Mouse (Mus musculus) kidney, embryonic 16.5 days (tissue): ENCODE data around the gene Dip2b. TPM values are rescaled to one million over a fixed set of nuclear protein-coding genes. Genes with fewer than 3 reads are reported as not detected.

Experiments used
- ATAC-seq: fragments of 200-750 bp; cut with Nextera tagmentation; 2 replicates; pipeline ENCODE4 v1.8.0; 2017; ENCODE audit warnings: moderate TSS enrichment; ENCODE audit not compliant: low FRiP score, low TSS enrichment
- H3K27ac ChIP-seq: fragments of 300-500 bp; sonication (generic); 2 replicates; pipeline ENCODE4 v1.5.1; 2014; ENCODE audit warnings: low read length
- H3K27me3 ChIP-seq: fragments of 300-500 bp; sonication (generic); 2 replicates; pipeline ENCODE4 v1.6.1; 2014; ENCODE audit warnings: low read length, control low read depth, mixed read lengths; ENCODE audit not compliant: insufficient read depth
- H3K36me3 ChIP-seq: fragments of 300-500 bp; sonication (generic); 2 replicates; pipeline ENCODE4 v1.6.1; 2014; ENCODE audit warnings: low read length, control low read depth, mixed read lengths; ENCODE audit not compliant: insufficient read depth
- H3K4me1 ChIP-seq: fragments of 300-500 bp; sonication (generic); 2 replicates; pipeline ENCODE4 v1.6.1; 2014; ENCODE audit warnings: low read length, control low read depth, mixed read lengths; ENCODE audit not compliant: insufficient read depth
- H3K4me2 ChIP-seq: fragments of 300-500 bp; sonication (generic); replicated peaks from 2 replicates; pipeline ENCODE4 v1.6.1; 2014; ENCODE audit warnings: low read depth, low read length
- H3K4me3 ChIP-seq: fragments of 300-500 bp; sonication (generic); 2 replicates; pipeline ENCODE4 v1.5.1; 2014; ENCODE audit warnings: mild to moderate bottlenecking, low read length
- H3K9ac ChIP-seq: fragments of 300-500 bp; sonication (generic); replicated peaks from 2 replicates; pipeline ENCODE4 v1.6.1; 2014; ENCODE audit warnings: low read length
- H3K9me3 ChIP-seq: fragments of 300-500 bp; sonication (generic); 2 replicates; pipeline ENCODE4 v1.6.1; 2016; ENCODE audit warnings: low read length, control low read depth
- WGBS: fragments of 180-500 bp; shearing (Covaris S2); extraction: QIAGEN DNeasy Blood & Tissue Kit; methylation state at CpG from one replicate; pipeline ENCODE4 v1.1.7; 2014; 5-methylcytosine and 5-hydroxymethylcytosine counted together
- polyA plus RNA-seq: library from polyadenylated mRNA; unstranded; fragments of >200 nt; fragmentation: Nextera tagmentation; extraction: Ambion mirVana; gene quantifications from 2 replicates; pipeline ENCODE4 v1.2.1, GENCODE M21; 2015

Gene Dip2b
- polyA plus RNA-seq, 1 experiment from 2014 or later: 8.8 TPM

- WGBS: 52% methylated on average over 14 of the region's 14 CpGs
- H3K9ac ChIP-seq: no peak overlapping the region
- H3K36me3 ChIP-seq: peaks cover 60% of the 10 kb centered on the region
- no peak overlapping the region for H3K4me2 ChIP-seq
- no peaks in the 10 kb centered on the region for H3K4me1 ChIP-seq
- no peaks in the 10 kb centered on the region for H3K27me3 ChIP-seq
- no peaks in the 10 kb centered on the region for H3K9me3 ChIP-seq
- H3K4me3 ChIP-seq: no peak overlapping the region
- ATAC-seq: peak; percentile 77; the same call in 1 of the 2 replicates
- peak overlapping the region; percentile 22; the same call in 1 of the 2 replicates for H3K27ac ChIP-seq
These were observed 150.5 kb downstream of the Dip2b start for GRCm38 (mm10) chr15:100188962-100189404.

GRCm38 (mm10) chr15:100190083-100190482 lies 151.6 kb downstream of the Dip2b start:
- Histone ChIP-seq H3K4me2 (no peak overlapping the region), H3K36me3 (peaks cover 60% of the 10 kb centered on the region), H3K9me3 (no peaks in the 10 kb centered on the region), H3K27ac (peak overlapping the region; percentile 22; the same call in 1 of the 2 replicates), H3K9ac (no peak overlapping the region), H3K27me3 (no peaks in the 10 kb centered on the region), H3K4me3 (no peak overlapping the region), H3K4me1 (no peaks in the 10 kb centered on the region)
- no peak for ATAC-seq
- WGBS: 89% methylated on average over 5 of the region's 5 CpGs

- H3K36me3 ChIP-seq: peaks cover 42% of the 10 kb centered on the region; the same call in 1 of the 2 replicates
- no peak overlapping the region for H3K4me2 ChIP-seq
- peak; percentile 57; the same call in 1 of the 2 replicates for ATAC-seq
- H3K9me3 ChIP-seq: no peaks in the 10 kb centered on the region
- H3K27me3 ChIP-seq: no peaks in the 10 kb centered on the region
- no peaks in the 10 kb centered on the region for H3K4me1 ChIP-seq
- no peak overlapping the region for H3K4me3 ChIP-seq
- 84% methylated on average over 11 of the region's 11 CpGs for WGBS
- H3K9ac ChIP-seq: no peak overlapping the region
- no peak overlapping the region for H3K27ac ChIP-seq
These were observed 160.7 kb downstream of the Dip2b start for GRCm38 (mm10) chr15:100198983-100199745.

- no peak for ATAC-seq
- Histone ChIP-seq H3K27ac (no peak overlapping the region), H3K9me3 (no peaks in the 10 kb centered on the region), H3K36me3 (peaks cover 44% of the 10 kb centered on the region; the same call in 1 of the 2 replicates), H3K4me3 (no peak overlapping the region), H3K9ac (no peak overlapping the region), H3K4me2 (no peak overlapping the region), H3K4me1 (no peaks in the 10 kb centered on the region), H3K27me3 (no peaks in the 10 kb centered on the region)
- 65% methylated on average over 3 of the region's 3 CpGs for WGBS
These were observed 161.3 kb downstream of the Dip2b start for GRCm38 (mm10) chr15:100199790-100200189.

GRCm38 (mm10) chr15:100201806-100202205 lies 163.3 kb downstream of the Dip2b start:
- no peaks in the 10 kb centered on the region for H3K4me1 ChIP-seq
- no peaks in the 10 kb centered on the region for H3K27me3 ChIP-seq
- no peak overlapping the region for H3K4me2 ChIP-seq
- no peaks in the 10 kb centered on the region for H3K9me3 ChIP-seq
- WGBS: 88% methylated on average over 3 of the region's 3 CpGs
- ATAC-seq: no peak
- H3K4me3 ChIP-seq: no peak overlapping the region
- H3K9ac ChIP-seq: no peak overlapping the region
- peaks cover 51% of the 10 kb centered on the region for H3K36me3 ChIP-seq
- no peak overlapping the region for H3K27ac ChIP-seq

GRCm38 (mm10) chr15:100202431-100203015 lies 164.1 kb downstream of the Dip2b start:
- Histone ChIP-seq H3K9ac (no peak overlapping the region), H3K27ac (no peak overlapping the region), H3K27me3 (no peaks in the 10 kb centered on the region), H3K9me3 (no peaks in the 10 kb centered on the region), H3K4me1 (no peaks in the 10 kb centered on the region), H3K36me3 (peaks cover 55% of the 10 kb centered on the region), H3K4me2 (no peak overlapping the region), H3K4me3 (no peak overlapping the region)
- no peak for ATAC-seq
- WGBS: 74% methylated on average over 4 of the region's 4 CpGs

GRCm38 (mm10) chr15:100204574-100204973 lies 166.1 kb downstream of the Dip2b start:
- H3K36me3 ChIP-seq: peaks cover 55% of the 10 kb centered on the region
- H3K9ac ChIP-seq: no peak overlapping the region
- no peak for ATAC-seq
- no peaks in the 10 kb centered on the region for H3K27me3 ChIP-seq
- no peak overlapping the region for H3K27ac ChIP-seq
- WGBS: 63% methylated on average over 1 of the region's 1 CpGs
- no peaks in the 10 kb centered on the region for H3K9me3 ChIP-seq
- no peak overlapping the region for H3K4me2 ChIP-seq
- H3K4me3 ChIP-seq: no peak overlapping the region
- no peaks in the 10 kb centered on the region for H3K4me1 ChIP-seq

- H3K27me3 ChIP-seq: no peaks in the 10 kb centered on the region
- no peak for ATAC-seq
- H3K9ac ChIP-seq: no peak overlapping the region
- H3K4me2 ChIP-seq: no peak overlapping the region
- no peak overlapping the region for H3K4me3 ChIP-seq
- H3K36me3 ChIP-seq: peaks cover 74% of the 10 kb centered on the region
- 97% methylated on average over 3 of the region's 3 CpGs for WGBS
- no peaks in the 10 kb centered on the region for H3K4me1 ChIP-seq
- no peak overlapping the region for H3K27ac ChIP-seq
- H3K9me3 ChIP-seq: no peaks in the 10 kb centered on the region
These were observed 171.5 kb downstream of the Dip2b start for GRCm38 (mm10) chr15:100210013-100210412.

- Histone ChIP-seq H3K27me3 (no peaks in the 10 kb centered on the region), H3K4me1 (no peaks in the 10 kb centered on the region), H3K9me3 (no peaks in the 10 kb centered on the region), H3K4me3 (no peak overlapping the region), H3K27ac (no peak overlapping the region), H3K4me2 (no peak overlapping the region), H3K36me3 (peaks cover 54% of the 10 kb centered on the region), H3K9ac (no peak overlapping the region)
- 91% methylated on average over 2 of the region's 2 CpGs for WGBS
- ATAC-seq: no peak
These were observed 174.9 kb downstream of the Dip2b start for GRCm38 (mm10) chr15:100213339-100213738.

- H3K36me3 ChIP-seq: peaks cover 44% of the 10 kb centered on the region
- 91% methylated on average over 11 of the region's 11 CpGs for WGBS
- H3K27ac ChIP-seq: no peak overlapping the region
These were observed 176.6 kb downstream of the Dip2b start for GRCm38 (mm10) chr15:100215092-100215491.

More at GRCm38 (mm10) chr15:100215092-100215491, 176.6 kb downstream of the Dip2b start:
- H3K9me3 ChIP-seq: no peaks in the 10 kb centered on the region
- H3K4me3 ChIP-seq: no peak overlapping the region
- no peak overlapping the region for H3K4me2 ChIP-seq
- H3K27me3 ChIP-seq: no peaks in the 10 kb centered on the region
- no peak overlapping the region for H3K9ac ChIP-seq
- no peak for ATAC-seq
- no peaks in the 10 kb centered on the region for H3K4me1 ChIP-seq
